Mouse (Mus musculus) erythroblast, embryonic 14.5 days (primary cell): Measurements from ENCODE around the gene Foxj2. TPM values are rescaled to one million over a fixed set of nuclear protein-coding genes. Genes with fewer than 3 reads are reported as not detected.

ENCODE experiments used
- H3K27me3 ChIP-seq: 2 replicates; pipeline ENCODE4 v1.6.1; 2012; ENCODE audit warnings: inconsistent platforms; ENCODE audit not compliant: control insufficient read depth
- H3K36me3 ChIP-seq: 2 replicates; pipeline ENCODE4 v1.6.1; 2012; ENCODE audit warnings: mild to moderate bottlenecking, inconsistent platforms; ENCODE audit not compliant: control insufficient read depth
- H3K4me1 ChIP-seq: 2 replicates; pipeline ENCODE4 v1.6.1; 2012; ENCODE audit warnings: inconsistent platforms; ENCODE audit not compliant: control insufficient read depth
- H3K4me3 ChIP-seq: replicated peaks from 2 replicates; pipeline ENCODE3; 2012; ENCODE audit warnings: moderate library complexity, mild to moderate bottlenecking, inconsistent platforms
- H3K9me3 ChIP-seq: 2 replicates; pipeline ENCODE4 v1.6.1; 2012; ENCODE audit warnings: low read length, inconsistent platforms, mixed read lengths; ENCODE audit not compliant: control insufficient read depth
- GATA1 ChIP-seq: IDR thresholded peaks from 2 replicates; pipeline ENCODE4 v1.6.1; 2012; ENCODE audit warnings: low read length, inconsistent platforms, mixed read lengths
- TAL1 ChIP-seq: IDR thresholded peaks from 3 replicates; pipeline ENCODE4 v1.6.1; 2012; ENCODE audit warnings: low read length, inconsistent platforms, mixed read lengths
- polyA plus RNA-seq: library from polyadenylated mRNA; stranded (reverse); fragments of >175 nt; gene quantifications from 2 replicates; pipeline ENCODE4 v1.2.3, GENCODE M21; 2012

Gene Foxj2
- polyA plus RNA-seq, 1 experiment, result 0.83 TPM

DNA sequence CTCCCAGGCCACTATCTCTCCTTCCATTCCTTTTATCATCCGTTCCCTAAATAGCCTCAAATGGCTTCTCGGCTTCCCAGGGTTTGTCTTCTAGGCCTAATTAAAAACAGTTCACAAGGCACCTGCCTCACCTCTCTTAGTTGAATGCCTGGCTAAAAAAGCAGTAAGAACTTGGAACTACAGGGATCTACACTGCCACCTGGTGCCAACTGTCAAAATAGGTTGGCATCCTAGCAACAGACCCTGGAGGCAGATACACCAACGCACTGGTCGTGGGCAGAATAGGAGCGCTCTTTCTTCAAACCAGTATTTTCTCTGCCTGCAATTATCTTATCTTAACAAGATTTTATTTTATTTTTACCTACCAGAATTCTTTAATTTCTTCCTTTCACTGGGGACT lies 33.4 kb upstream of the Foxj2 start:
- Histone ChIP-seq H3K4me1 (peaks cover 17% of the 10 kb centered on the region), H3K4me3 (no peak overlapping the region), H3K27me3 (no peaks in the 10 kb centered on the region), H3K9me3 (no peaks in the 10 kb centered on the region), H3K36me3 (peaks cover 6% of the 10 kb centered on the region)
- no peak for TF ChIP-seq GATA1
- no peak for TF ChIP-seq TAL1

DNA sequence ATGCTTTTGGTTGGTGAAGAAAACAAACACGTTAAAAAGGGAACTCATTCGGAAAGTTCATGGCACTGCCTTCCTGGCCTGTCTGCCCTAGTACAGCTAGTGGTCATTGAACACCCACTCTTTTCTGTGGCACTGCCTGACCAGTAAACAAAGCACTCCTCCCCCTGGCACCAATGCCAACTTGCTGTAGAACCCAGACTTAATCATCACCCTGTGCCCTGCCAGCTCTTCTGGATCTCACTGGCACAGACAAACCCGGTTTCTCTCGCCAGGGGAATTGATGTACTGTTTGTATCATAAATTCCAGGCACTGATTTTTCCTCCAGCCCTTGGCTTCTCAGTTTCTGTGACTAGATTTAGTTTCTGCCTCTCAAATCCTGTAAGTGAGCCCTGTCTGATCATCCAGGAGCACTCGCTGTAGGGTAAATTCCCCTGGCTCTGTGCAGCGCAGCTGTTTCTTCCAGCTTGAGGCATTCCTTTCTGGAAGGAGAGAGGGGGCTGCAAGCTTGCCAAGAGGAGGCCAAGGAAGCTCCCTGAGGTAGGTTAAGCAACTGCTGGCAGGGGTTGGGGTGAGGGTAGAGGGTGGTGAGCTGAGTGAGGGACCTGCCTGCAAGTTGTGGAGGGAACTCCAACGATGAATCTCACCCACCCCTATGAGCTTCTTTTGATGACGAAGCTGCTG lies 24.3 kb upstream of the Foxj2 start:
- H3K4me3 ChIP-seq, result no peak overlapping the region
- peaks cover 43% of the 10 kb centered on the region for H3K36me3 ChIP-seq
- no peaks in the 10 kb centered on the region for H3K9me3 ChIP-seq
- TF ChIP-seq GATA1 (no peak), TAL1 (no peak)
- H3K27me3 ChIP-seq, result no peaks in the 10 kb centered on the region
- peaks cover 5% of the 10 kb centered on the region for H3K4me1 ChIP-seq

DNA sequence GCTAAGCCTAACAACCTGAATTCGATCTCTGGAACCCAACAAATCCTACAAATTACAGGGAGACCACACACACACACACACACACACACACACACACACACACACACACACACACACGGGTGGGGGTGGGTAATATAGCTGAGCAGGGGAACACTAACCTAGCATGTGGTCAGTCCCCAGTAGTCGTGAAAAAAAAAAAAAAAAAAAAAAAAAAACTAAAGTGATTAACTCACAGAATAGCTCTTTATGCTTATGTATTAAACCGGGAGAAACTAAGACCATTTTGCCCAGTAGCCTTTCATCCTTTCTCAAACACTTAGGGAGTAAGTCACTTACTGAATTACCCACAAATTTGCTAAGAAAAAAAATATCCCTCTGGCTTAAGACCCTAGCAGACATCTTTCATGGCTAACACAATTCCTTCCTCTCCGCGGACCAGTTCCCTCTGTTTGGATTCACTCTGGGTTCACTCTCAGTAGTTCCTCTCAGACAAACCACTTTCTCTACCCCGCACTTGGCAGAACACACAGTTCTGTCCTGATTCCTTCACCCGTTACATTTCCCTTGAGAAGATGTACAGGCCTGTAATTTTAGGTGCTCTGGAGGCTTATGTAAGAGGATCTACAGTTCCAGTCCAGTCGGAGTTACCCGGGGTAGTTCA lies 18.9 kb upstream of the Foxj2 start:
- H3K27me3 ChIP-seq, result no peaks in the 10 kb centered on the region; the same call in 1 of the 2 replicates
- H3K4me1 ChIP-seq, result peaks cover 44% of the 10 kb centered on the region
- H3K36me3 ChIP-seq, result peaks cover 15% of the 10 kb centered on the region
- TF ChIP-seq TAL1, result no peak
- no peak for TF ChIP-seq GATA1
- no peaks in the 10 kb centered on the region for H3K9me3 ChIP-seq
- peak overlapping the region; percentile 96 for H3K4me3 ChIP-seq

DNA sequence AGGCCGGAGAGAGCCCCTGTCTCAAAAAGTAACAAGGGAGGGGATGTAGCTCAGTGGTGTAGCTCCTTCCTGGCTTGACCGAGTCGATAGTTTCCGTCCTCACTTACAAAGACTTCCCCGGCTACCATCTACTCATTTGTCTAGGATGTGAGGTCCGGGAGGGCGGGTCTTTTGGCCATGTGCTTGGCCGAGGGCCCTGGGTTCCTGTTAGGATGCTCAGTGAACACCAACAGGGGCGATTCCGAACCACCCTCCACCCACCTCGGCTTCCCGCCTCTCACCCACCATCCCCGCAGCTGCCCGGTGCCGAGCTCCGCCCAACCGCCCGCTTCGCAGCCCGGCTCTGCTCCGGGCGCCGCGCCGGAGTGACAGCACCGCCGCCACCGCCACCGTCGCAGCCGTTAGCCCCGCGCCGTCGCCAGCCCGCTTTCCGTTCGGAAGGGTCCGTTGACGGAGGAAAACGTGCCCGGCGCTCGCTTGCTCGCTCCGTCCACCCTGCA lies 18.4 kb upstream of the Foxj2 start, which contains the start of gene Slc2a3:
Slc2a3 (minus strand) TSS at position 340 of the 500 bp plus-strand sequence.
- Histone ChIP-seq H3K9me3 (no peaks in the 10 kb centered on the region), H3K27me3 (no peaks in the 10 kb centered on the region; the same call in 1 of the 2 replicates), H3K4me1 (peaks cover 44% of the 10 kb centered on the region), H3K4me3 (peak within 1 kb of the TSS; percentile 96), H3K36me3 (peaks cover 15% of the 10 kb centered on the region)
- no peak for TF ChIP-seq GATA1
- TF ChIP-seq TAL1, result no peak

- Histone ChIP-seq H3K36me3 (peaks cover 9% of the 10 kb centered on the region), H3K4me1 (peaks cover 44% of the 10 kb centered on the region), H3K4me3 (peak overlapping the region; percentile 96), H3K27me3 (no peaks in the 10 kb centered on the region; the same call in 1 of the 2 replicates), H3K9me3 (no peaks in the 10 kb centered on the region)
- TF ChIP-seq TAL1 (no peak), GATA1 (no peak; the same call in 1 of the 2 replicates)
These were observed 17.8 kb upstream of the Foxj2 start for GRCm38 (mm10) chr6:122801801-122802514.

- Histone ChIP-seq H3K9me3 (no peaks in the 10 kb centered on the region), H3K4me1 (peaks cover 47% of the 10 kb centered on the region), H3K4me3 (no peak overlapping the region), H3K36me3 (no peaks in the 10 kb centered on the region; the same call in 1 of the 2 replicates), H3K27me3 (no peaks in the 10 kb centered on the region; the same call in 1 of the 2 replicates)
- no peak; the same call in 1 of the 2 replicates for TF ChIP-seq GATA1
- TF ChIP-seq TAL1, result no peak
These were observed 15.3 kb upstream of the Foxj2 start for GRCm38 (mm10) chr6:122804418-122804817.

- Histone ChIP-seq H3K9me3 (no peaks in the 10 kb centered on the region), H3K27me3 (no peaks in the 10 kb centered on the region), H3K4me1 (peaks cover 35% of the 10 kb centered on the region), H3K36me3 (no peaks in the 10 kb centered on the region), H3K4me3 (peak overlapping the region; percentile 69)
- TF ChIP-seq TAL1 (no peak), GATA1 (no peak)
These were observed 9.6 kb upstream of the Foxj2 start for GRCm38 (mm10) chr6:122810022-122810614.

- Histone ChIP-seq H3K36me3 (peaks cover 2% of the 10 kb centered on the region; the same call in 1 of the 2 replicates), H3K9me3 (no peaks in the 10 kb centered on the region), H3K4me3 (peak overlapping the region; percentile 69), H3K27me3 (no peaks in the 10 kb centered on the region), H3K4me1 (peaks cover 35% of the 10 kb centered on the region)
- TF ChIP-seq GATA1, result no peak
These were observed 9.0 kb upstream of the Foxj2 start for GRCm38 (mm10) chr6:122810615-122811279.
